Mouse (Mus musculus) kidney, adult 10 weeks (tissue): Measurements from ENCODE around the gene Sh3d21. TPM values are rescaled to one million over a fixed set of nuclear protein-coding genes. Genes with fewer than 3 reads are reported as not detected.

ENCODE experiments used
- polyA plus RNA-seq: library from polyadenylated mRNA; stranded (reverse); fragments of 350-450 nt; fragmentation: Illumina TruSeq; extraction: RNeasy Lipid Tissue Mini Kit (QIAGEN cat#74804); gene quantifications from one replicate; pipeline ENCODE4 v1.2.3, GENCODE M21; 2014; ENCODE audit warnings: low read depth, low replicate concordance

The Sh3d21 gene
- 0.81 TPM for polyA plus RNA-seq

DNA sequence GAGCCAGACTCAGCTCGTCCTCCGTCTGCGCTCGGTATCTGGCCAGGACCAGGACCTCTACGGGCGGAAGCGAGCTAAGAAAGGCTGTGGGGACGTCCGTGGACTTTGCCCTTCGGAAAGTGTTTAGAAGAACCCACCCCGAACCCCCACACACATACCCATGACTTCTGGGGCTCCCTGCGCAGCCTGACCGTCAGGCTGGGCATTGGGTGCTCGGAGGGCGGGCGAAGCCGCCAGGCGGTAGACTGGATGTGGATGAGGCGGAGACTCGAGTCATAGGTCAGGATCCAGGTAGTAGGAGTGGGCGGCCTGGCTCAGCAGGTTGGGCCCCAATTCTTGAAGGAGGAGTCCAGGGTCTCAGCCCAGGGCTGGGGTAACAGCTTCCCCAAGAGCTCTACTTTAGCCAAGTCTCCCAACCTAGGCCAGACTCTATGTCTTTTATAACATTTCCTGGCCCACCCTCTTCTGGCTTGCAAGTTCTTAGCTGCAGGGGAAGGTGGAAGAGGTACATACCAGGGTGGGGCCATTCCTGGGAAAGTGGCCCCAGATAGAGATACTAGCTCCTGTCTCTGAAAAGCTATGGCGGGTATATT, at the start of gene Sh3d21:
TSS of gene Sh3d21 (minus strand) at position 425 of the 593 bp plus-strand sequence.

DNA sequence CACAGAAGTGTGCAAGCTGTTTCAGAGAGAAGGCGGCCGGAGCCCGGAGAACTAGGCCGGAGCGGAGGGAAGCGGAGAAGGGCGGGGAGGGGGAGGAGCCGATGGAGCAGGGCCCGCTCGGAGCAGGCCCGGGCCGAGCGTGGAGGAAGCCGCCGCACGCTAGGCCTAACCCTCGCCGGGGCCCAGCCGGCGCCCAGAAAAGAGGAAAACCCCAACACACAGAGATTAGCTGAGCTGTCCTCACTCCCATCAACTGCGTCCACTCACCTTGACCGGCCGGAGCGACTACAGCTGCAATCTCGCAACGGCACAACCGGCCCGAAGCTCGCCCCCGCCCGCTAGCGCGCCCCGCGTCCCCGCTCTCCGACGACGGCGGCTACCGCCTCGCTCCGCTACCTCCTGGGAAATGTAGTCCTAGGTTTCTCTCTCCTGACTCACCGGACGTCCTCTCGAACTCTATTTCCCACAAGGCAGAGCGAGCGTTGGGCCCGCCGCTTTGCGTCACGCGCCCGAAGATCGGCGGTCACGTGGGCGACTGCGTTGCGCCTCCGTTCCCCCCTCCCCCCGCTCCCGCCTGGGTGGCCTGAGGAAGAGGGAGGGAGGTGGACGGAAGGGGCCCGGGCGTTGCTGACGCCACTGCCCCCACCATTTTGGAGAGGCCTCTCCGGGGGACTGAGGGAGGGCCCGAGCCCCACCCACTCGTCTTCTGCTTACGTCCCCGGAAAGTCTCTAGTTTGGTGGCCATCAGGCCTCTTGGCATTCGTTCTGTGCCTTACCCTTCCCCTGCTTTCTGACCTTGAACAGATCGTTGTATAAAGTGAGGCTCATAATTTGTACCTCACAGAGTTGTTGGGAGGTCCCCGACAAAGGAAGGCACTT, 39.3 kb upstream of the Sh3d21 start, which contains the start of gene Thrap3:
TSS of gene Thrap3 (minus strand) at position 458 of the 879 bp plus-strand sequence.

GRCm38 (mm10) chr4:126147533-126148160, 15.6 kb downstream of the Sh3d21 start, which contains the start of gene Eva1b:
TSS of gene Eva1b (plus strand) at chr4:126147744.

GRCm38 (mm10) chr4:126103590-126104068, 59.7 kb downstream of the Sh3d21 start, which contains the start of gene Stk40:
TSS of gene Stk40 (plus strand) at chr4:126103957.

Other genes with a start within 250 kb of the Sh3d21 start
- not detected for gene Csf3r, start 138.9 kb downstream of the Sh3d21 start, polyA plus RNA-seq
- gene Mrps15, start 116.6 kb downstream of the Sh3d21 start, polyA plus RNA-seq, result 106 TPM
- 0.93 TPM for gene Oscp1, start 104.9 kb downstream of the Sh3d21 start, polyA plus RNA-seq
- 3.7 TPM for gene Lsm10, start 66.9 kb downstream of the Sh3d21 start, polyA plus RNA-seq
- 2.8 TPM for gene Stk40, start 59.5 kb downstream of the Sh3d21 start, polyA plus RNA-seq
- 0.32 TPM for gene Eva1b, start 15.7 kb downstream of the Sh3d21 start, polyA plus RNA-seq
- 109 TPM for gene Thrap3, start 39.3 kb upstream of the Sh3d21 start, polyA plus RNA-seq
- gene Map7d1, start 92.9 kb upstream of the Sh3d21 start, polyA plus RNA-seq, result 1.0 TPM
- gene Trappc3, start 98.8 kb upstream of the Sh3d21 start, polyA plus RNA-seq, result 45.3 TPM
- 0.16 TPM for gene Col8a2, start 123.3 kb upstream of the Sh3d21 start, polyA plus RNA-seq
- gene Adprhl2, start 158.2 kb upstream of the Sh3d21 start, polyA plus RNA-seq, result not detected
- not detected for gene Tekt2, start 162.2 kb upstream of the Sh3d21 start, polyA plus RNA-seq